Mouse (Mus musculus): ENCODE data around the gene Skor1.

- TF ChIP-seq POLR2A (IDR thresholded peaks at IDR 0.05; ENCODE audit: insufficient read length, low read depth) (no peak), SRF (IDR thresholded peaks at IDR 0.05; ENCODE audit: control insufficient read depth, insufficient read length, low read depth) (no peak), TCF12 (IDR thresholded peaks at IDR 0.05; ENCODE audit: insufficient read depth, poor library complexity, severe bottlenecking) (no peak), CEBPB (IDR thresholded peaks at IDR 0.05; ENCODE audit: insufficient read depth, poor library complexity, severe bottlenecking) (no peak), E2F4 (IDR thresholded peaks at IDR 0.05; ENCODE audit: insufficient read depth) (no peak), MAX (IDR thresholded peaks at IDR 0.05; ENCODE audit: low read depth) (no peak), USF1 (IDR thresholded peaks at IDR 0.05; ENCODE audit: low read depth) (no peak), MYOD1 (IDR thresholded peaks at IDR 0.05; ENCODE audit: control insufficient read depth in 1 of 3, insufficient read length in 2 of 3, low read depth in 2 of 3) (no peak)
Observed at GRCm38 (mm10) chr9:63174001-63174721, 25.4 kb upstream of the Skor1 start.

All from myocyte (in vitro differentiated cells).